Comparison of ENCODE assay signal across 8 mouse cellular contexts in the genomic region with DNA sequence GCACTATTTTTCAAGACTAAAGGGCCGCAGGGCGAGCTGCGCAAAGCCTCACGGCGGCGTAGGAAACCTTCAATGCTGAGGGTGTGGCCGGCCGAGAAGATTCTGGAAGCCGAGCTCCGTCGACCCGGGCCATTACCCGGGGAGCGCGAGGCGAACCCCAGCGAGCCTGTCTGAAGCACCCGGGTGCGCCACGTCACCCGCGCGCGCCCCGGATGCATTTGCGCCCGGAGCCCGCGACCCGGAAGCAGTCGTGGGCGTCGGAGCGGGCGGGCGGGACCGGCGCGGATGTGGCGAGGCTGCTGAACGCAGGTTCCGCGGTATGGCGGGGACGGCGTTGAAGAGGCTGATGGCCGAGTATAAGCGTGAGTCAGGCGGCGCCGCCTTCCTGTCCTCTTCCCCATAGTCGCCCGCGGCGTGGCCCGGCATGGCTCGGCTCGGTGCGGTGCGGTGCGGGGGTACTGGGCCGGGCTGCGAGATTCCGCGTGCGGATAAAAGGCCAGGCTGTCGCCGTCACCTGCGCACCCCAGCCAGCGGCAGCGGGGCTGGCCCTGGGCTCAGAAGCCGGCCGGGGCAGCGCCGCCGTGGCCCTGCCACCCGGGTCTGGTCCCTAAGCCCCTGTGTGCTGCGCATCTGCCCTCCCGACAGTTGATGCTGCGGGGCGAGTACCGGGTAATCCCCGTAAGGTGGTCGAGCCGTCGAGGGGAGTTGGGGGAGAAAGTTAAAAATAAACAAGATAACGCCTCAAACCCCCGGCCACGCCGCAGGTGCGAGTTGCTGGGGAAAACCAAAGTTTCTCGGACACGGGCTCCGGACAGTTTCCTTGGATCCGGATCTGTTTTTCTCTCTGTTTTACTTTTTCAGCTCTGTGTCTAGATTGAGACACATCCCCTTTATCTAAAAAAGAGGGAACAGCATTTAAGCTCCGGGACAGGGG. TPM values are rescaled to one million over a fixed set of nuclear protein-coding genes. Genes with fewer than 3 reads are reported as not detected.
DNase-seq lines count a peak whose midpoint lies in the region; ATAC-seq and TF ChIP-seq lines count a peak whose summit lies in the region.

TSS of gene Ube2g2 (plus strand) at position 221 of the 934 bp plus-strand sequence.

- peak within 1 kb of the TSS; percentile 79 for H3K27ac ChIP-seq in hindbrain, embryonic 11.5 days (ENCODE audit: low read depth, low read length)

- in situ Hi-C loops in Patski (cut with MboI; ENCODE audit: low pct_unique_long_range_greater_than_20kb): no loop called here

- POLR2A ChIA-PET in Patski (lab: Charles Lee): interaction anchor here (1.0 to 2.0 kb wide), 2 partner anchors 11 to 16 kb away, joined by 3 to 4 read pairs; no protein-coding TSS in a partner anchor

- ATAC-seq in Patski: peak; percentile 55
- ATAC-seq in hindbrain, embryonic 11.5 days (ENCODE audit: low FRiP score): peak; percentile 93

- no peak for TF ChIP-seq CTCF in Patski (IDR thresholded peaks at IDR 0.05)

- CTCF ChIA-PET in Patski (lab: Charles Lee): interaction anchor here (1.3 kb wide), 1 partner anchor 42 kb away, joined by 3 read pairs; no protein-coding TSS in a partner anchor

- no peak for DNase-seq in Patski (ENCODE audit: low read depth, low spot score)
- DNase-seq in cerebellum, adult 9-11 months: peak; percentile 92
- DNase-seq in frontal cortex, postnatal 10 days (ENCODE audit: low spot score in 2 of 2): peak; percentile 85 to 90
- peak; percentile 96 for DNase-seq in hindbrain, embryonic 11.5 days (ENCODE audit: low spot score)
- DNase-seq in layer of hippocampus, postnatal 25 days (ENCODE audit: extremely low spot score in 1 of 2, low spot score in 1 of 2): peak; percentile 91 to 92
- DNase-seq in lung, postnatal 14 days: peak; percentile 94
- peak; percentile 96 for DNase-seq in ovary, postnatal 36 days (ENCODE audit: low spot score)
- DNase-seq in thymus, postnatal 14 days: peak; percentile 96

- under 1% methylated on average over 96 of the region's 96 CpGs for WGBS in hindbrain, embryonic 11.5 days

- no peaks in the 10 kb centered on the region for H3K9me3 ChIP-seq in hindbrain, embryonic 11.5 days (ENCODE audit: control insufficient read depth, low read length)

- H3K4me2 ChIP-seq in hindbrain, embryonic 11.5 days (replicated peaks; ENCODE audit: low read depth, low read length): peak within 1 kb of the TSS; percentile 74

- 0 out of 2 replicates have a peak, but pooled peaks cover 2% of the 10 kb centered on the region for H3K4me1 ChIP-seq in hindbrain, embryonic 11.5 days (replicated peaks; ENCODE audit: control insufficient read depth, insufficient read depth, low read length)

- H3K36me3 ChIP-seq in hindbrain, embryonic 11.5 days (ENCODE audit: control insufficient read depth, insufficient read depth, low read length): peaks cover 3% of the 10 kb centered on the region; the same call in 1 of the 2 replicates

- no peaks in the 10 kb centered on the region for H3K27me3 ChIP-seq in Patski
- no peaks in the 10 kb centered on the region for H3K27me3 ChIP-seq in hindbrain, embryonic 11.5 days (ENCODE audit: control insufficient read depth, insufficient read depth, low read length)

- H3K4me3 ChIP-seq in hindbrain, embryonic 11.5 days (ENCODE audit: low read depth, low read length): peak within 1 kb of the TSS; percentile 98

- H3K9ac ChIP-seq in hindbrain, embryonic 11.5 days (ENCODE audit: low read depth, low read length): peak within 1 kb of the TSS; percentile 95

RNA-seq across cellular contexts. Expression of gene Ube2g2, which starts in this region (rescaled TPM):
- 67.6 TPM for polyA plus RNA-seq in Patski (2021)
- 40.5 and 50.0 TPM in 2 replicates for polyA plus RNA-seq in hindbrain, embryonic 11.5 days (2014; fragmentation: Nextera tagmentation; extraction: Ambion mirVana)
- total RNA-seq in layer of hippocampus, postnatal 25 days (2021): 10 to 100 TPM; 69.8 to 88.4 TPM
